Mouse (Mus musculus): ENCODE data around the gene Ermap. TPM values are rescaled to one million over a fixed set of nuclear protein-coding genes. Genes with fewer than 3 reads are reported as not detected.

The Ermap gene
- polyA plus RNA-seq, 1 experiment = 0.96 TPM

GRCm38 (mm10) chr4:119125577-119126270, 64.1 kb downstream of the Ermap start:
- no peak for DNase-seq
- H3K27me3 ChIP-seq (ENCODE audit: control insufficient read depth, insufficient read depth, low read length) = no peaks in the 10 kb centered on the region
- H3K4me1 ChIP-seq (replicated peaks; ENCODE audit: control insufficient read depth, insufficient read depth, low read length) = peaks cover 31% of the 10 kb centered on the region
- H3K36me3 ChIP-seq (ENCODE audit: control insufficient read depth, insufficient read depth, low read length) = no peaks in the 10 kb centered on the region
- no peak overlapping the region for H3K4me3 ChIP-seq (ENCODE audit: control insufficient read depth, insufficient read depth, low read length)
- peak overlapping the region; percentile 41; the same call in 1 of the 2 replicates for H3K27ac ChIP-seq (ENCODE audit: control insufficient read depth, insufficient read depth, low read length)
- 84% methylated on average over 9 of the region's 9 CpGs for WGBS
- TF ChIP-seq CTCF (IDR thresholded peaks at IDR 0.05; ENCODE audit: borderline replicate concordance, control insufficient read depth, extremely low read depth, insufficient read depth, low read length, poor library complexity) (no peak), POLR2A (IDR thresholded peaks at IDR 0.05; ENCODE audit: control insufficient read depth, extremely low read depth, insufficient read depth, low read length, poor library complexity) (no peak)

Other genes with a start within 250 kb of the Ermap start
- gene Lao1, start 228.4 kb downstream of the Ermap start, polyA plus RNA-seq (2012; rRNA removed) = 0.10 and 0.18 TPM in 2 replicates
- gene Slc2a1, start 81.3 kb downstream of the Ermap start, polyA plus RNA-seq (2012; rRNA removed) = 42.2 and 42.5 TPM in 2 replicates
- gene Zfp691, start 15.8 kb downstream of the Ermap start, polyA plus RNA-seq (2012; rRNA removed) = 12.9 and 19.1 TPM in 2 replicates
- 41.9 and 59.8 TPM in 2 replicates for gene Svbp, start 5.3 kb upstream of the Ermap start, polyA plus RNA-seq (2012; rRNA removed)
- not detected in 2 replicates for gene Tmem269, start 28.2 kb upstream of the Ermap start, polyA plus RNA-seq (2012; rRNA removed)
- gene AU022252, start 42.7 kb upstream of the Ermap start, polyA plus RNA-seq (2012; rRNA removed) = 9.6 and 9.8 TPM in 2 replicates
- 8.8 and 9.9 TPM in 2 replicates for gene P3h1, start 42.9 kb upstream of the Ermap start, polyA plus RNA-seq (2012; rRNA removed)
- 0.18 and 0.50 TPM in 2 replicates for gene Cldn19, start 65.4 kb upstream of the Ermap start, polyA plus RNA-seq (2012; rRNA removed)
- 156 and 199 TPM in 2 replicates for gene Ybx1, start 104.6 kb upstream of the Ermap start, polyA plus RNA-seq (2012; rRNA removed)
- 21.2 and 26.6 TPM in 2 replicates for gene Ppih, start 130.5 kb upstream of the Ermap start, polyA plus RNA-seq (2012; rRNA removed)
- gene Ccdc30, start 225.5 kb upstream of the Ermap start, polyA plus RNA-seq (2012; rRNA removed) = 3.4 and 3.7 TPM in 2 replicates
- gene Ppcs, start 232.4 kb upstream of the Ermap start, polyA plus RNA-seq (2012; rRNA removed) = 20.1 and 21.8 TPM in 2 replicates
- gene Zmynd12, start 232.8 kb upstream of the Ermap start, polyA plus RNA-seq (2012; rRNA removed) = 0.35 and 0.55 TPM in 2 replicates

Data from thymus, adult 2 months (tissue).